Mouse (Mus musculus) heart, postnatal 4 days (tissue): ENCODE results near the gene Gm6793. TPM values are rescaled to one million over a fixed set of nuclear protein-coding genes. Genes with fewer than 3 reads are reported as not detected.

Source experiments
- DNase-seq: peaks from one replicate; pipeline ENCODE4 v3.0.0; 2021
- total RNA-seq, 2 experiments: library from RNA; stranded (reverse); gene quantifications; 2 replicates each; pipeline ENCODE4 v1.2.3; 2021

Gm6793 gene
- total RNA-seq, result under 1 TPM in 1 of 2 experiments, not detected in 1; 0.33 TPM

DNA sequence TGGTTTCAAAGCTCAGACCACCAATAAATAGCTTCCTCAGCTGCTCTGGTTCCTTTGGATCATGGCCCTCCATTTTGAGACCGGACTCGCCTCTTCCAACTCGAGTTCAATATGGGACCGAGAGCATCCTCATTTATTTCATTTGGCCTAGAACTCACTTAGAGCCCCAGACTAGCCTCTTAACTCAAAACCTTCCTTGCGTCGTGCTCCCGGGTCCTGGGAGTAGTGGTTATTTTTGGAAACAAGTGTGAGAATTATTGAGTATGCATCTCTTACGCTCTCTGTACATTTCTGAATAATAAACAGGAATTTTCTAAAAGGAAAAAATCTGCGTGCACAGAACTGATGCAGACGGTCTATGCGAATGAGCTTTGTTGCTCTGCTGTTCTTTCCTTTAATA is at the start of gene Gm6793:
Gene Gm6793 (minus strand): TSS at position 101 of the 400 bp plus-strand sequence.
- DNase-seq, result no peak

DNA sequence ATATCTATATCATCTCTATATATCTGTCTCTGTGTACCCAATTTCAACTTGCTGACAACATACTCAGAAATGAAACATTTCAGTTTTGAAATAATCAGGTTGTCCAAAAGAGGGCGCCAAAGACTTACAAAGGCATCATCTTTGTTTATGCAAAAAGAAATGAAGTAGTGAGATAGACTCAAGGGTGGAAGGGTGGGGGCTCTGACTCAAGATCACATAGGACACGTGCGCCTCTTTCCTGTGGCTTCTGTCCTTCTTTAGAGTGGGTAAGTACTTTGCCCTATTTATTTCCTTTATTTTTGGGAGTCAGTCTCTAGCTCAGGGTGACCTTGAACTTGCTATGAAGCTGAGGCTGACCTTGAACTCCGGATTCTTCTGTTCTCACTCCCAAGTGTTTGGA is 46.5 kb upstream of the Gm6793 start:
- peak; percentile 18 for DNase-seq

DNA sequence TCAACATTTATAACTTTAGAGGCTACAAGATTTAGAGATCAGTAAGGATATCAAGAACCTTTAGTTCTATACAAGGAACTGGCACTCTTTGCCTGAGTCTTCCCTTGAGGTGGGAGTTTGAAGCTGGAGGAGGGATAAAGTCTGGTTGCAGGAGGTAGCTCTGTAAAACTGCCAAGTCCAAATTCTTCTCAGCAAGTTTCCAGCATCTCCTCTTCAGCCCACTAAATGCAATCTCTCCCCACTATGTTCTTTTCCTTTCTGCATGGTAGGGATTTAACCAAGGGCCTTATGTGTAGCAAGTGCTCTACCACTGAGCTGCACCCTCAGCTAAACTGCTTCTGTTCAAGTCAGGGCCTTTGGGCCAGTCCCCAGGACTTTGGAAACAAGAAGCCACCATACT is 39.6 kb upstream of the Gm6793 start:
- DNase-seq, result no peak

DNA sequence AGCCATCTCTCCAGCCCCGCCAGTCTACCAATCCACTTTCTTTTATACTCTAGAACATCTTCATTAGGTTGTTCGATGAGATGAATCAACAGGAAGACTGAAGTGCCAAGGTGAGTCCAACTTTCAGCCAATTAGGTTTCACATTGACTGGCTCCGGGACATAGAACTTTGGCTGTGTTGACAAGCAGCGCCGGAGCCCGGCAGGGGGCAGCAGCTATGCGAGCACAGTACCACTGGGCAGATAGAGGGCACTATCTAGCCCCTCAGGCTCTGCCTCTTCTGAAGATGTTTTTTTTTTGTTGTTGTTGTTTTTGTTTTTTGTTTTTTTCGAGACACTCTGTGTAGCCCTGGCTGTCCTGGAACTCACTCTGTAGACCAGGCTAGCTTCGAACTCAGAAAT is 36.7 kb upstream of the Gm6793 start:
- no peak for DNase-seq

DNA sequence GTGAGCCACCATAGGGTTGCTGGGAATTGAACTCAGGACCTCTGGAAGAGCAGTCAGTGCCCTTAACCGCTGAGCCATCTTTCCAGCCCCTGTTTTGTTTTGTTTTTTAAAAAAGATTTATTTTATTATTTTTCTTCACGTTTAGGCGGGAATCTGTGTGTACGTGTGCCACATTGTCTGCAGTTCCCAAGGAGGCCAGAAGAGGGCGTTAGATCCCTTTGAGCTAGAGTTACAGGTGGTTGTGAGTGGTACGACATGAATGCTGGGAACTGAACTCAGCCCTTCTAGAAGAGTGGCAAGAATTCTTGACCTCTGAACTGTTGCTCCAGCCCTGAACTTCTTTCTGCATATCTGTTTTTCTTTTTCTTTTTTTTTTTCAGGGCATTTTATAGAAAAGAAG is 35.1 kb upstream of the Gm6793 start:
- DNase-seq, result no peak

DNA sequence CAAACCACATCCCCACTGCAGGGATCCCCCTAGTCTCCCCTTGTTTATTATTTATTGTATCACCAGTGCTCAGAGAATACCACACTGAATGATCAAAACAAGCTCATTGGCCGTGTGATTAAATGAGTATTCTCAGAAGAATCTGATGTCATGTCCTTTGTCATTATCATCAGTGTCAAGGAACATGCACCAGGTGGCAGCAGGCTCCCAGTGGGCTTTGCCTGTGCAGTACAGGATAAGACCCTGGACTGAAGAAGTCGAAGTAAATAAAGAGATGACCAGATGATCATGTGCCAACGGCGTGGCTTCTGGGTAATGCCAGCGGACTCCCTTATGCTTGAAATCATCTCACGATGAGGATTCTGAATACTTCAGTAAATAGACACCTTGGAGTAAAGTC is 33.5 kb upstream of the Gm6793 start:
- no peak for DNase-seq

DNA sequence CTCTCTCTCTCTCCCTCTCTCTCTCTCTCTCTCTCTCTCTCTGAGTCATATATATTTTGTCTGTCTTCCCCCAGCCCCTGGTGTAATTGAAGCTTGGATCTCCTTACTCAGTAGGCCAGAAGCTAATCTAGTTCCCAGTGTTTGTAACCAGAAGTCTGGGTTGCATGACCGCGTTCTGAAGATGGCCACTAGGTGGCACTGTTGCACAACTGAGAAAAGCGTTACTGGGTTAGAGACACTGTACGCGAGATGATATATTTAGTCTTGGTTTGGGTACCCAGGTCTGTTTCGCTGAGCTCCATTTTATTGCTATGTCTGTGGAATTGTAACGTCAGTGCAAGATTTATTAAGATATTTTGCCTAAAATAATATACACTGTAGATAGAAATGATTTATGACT is 31.1 kb upstream of the Gm6793 start:
- DNase-seq, result peak; percentile 85

DNA sequence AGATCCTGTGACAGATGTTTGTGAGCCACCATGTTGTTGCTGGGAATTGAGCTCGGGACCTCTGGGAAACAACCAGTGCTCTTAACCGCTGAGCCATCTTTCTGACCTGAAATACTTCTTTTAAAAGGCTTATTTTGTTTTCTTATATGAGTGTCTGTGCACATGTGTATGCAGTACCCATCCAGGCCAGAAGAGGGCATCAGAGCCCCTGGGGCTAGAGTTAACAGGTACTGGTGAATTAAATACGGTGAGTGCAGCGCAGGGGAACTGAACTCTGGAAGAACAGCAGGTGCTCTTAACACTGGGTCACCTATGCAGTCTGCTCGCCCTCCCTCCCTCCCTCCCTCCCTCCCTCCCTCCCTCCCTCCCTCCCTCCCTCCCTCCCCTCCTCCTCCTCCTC is 30.3 kb upstream of the Gm6793 start:
- peak; percentile 16 for DNase-seq

DNA sequence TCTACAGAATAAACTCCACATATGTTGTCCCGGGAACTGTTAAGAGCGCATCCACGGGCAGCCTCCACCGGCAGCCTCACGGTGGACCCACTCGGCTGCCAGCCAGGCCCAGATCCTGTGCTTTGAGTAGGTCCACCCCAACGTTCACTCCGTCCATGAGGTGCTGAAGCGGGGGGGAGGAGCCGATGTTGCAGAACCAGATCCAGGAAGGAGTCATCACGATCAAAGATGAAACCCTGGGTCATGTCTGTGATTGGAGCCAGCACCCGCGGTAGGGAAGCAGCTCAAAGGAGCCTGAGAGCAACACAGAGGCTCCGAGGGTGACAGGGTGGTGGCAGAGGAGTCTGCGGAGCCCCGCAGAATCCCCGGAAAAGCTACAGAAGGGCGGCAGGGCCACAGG is 22.7 kb upstream of the Gm6793 start:
- no peak for DNase-seq

DNA sequence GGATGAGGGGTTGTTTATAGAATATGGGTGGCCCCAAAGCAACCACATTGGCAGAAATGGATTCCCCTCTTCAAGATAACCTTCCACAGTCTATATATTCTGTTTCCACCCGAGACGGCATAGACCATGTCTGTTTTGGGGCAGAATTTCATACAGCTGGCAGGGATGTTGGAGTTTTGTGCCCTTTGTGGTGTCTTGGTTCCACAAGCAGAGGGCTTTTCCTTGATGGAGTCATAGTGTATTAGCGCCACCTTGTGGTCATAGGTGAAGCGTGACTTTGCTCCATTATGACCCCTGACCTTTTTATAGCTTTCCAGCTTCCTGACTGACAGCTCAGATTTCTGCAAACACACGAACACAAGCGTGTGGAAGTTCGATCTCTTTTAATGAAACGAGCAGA is 19.8 kb upstream of the Gm6793 start:
- DNase-seq, result peak; percentile 35

DNA sequence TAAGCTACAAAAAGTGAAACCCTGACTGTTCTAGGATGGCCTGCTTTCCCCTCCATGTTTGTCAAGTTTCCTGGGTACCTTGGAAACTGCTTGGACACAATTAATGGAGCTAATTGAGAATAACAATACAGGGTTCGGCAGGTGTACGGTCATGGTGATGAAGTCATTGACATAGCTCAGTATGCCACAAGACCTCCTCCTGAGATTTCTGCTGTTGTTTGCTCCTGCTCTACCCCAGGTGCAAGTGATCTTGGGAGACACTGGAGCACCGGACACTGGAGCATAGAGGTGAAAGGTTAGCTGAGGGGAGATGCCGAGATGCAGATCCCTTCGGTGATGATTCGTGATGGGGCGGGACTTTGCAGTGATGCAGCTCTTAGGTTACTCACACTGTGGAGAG is 18.2 kb upstream of the Gm6793 start:
- no peak for DNase-seq

DNA sequence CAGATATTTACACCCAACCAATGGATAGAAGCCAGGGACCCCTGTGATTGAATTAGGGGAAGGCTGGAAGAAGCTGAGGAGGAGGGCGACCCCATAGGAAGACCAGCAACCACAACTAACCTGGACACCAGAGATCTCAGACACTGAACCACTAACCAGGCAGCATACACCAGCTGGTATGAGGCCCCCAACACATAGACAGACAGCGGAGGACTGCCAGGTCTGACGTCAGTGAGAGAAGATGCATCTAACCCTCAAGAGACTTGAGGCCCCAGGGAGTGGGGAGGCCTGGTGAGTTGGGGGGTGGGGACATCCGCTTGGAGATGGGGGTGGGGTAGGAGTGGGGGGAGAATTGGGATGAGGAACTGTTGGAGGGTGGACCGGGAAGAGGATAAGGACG is 15.8 kb upstream of the Gm6793 start:
- DNase-seq, result no peak

DNA sequence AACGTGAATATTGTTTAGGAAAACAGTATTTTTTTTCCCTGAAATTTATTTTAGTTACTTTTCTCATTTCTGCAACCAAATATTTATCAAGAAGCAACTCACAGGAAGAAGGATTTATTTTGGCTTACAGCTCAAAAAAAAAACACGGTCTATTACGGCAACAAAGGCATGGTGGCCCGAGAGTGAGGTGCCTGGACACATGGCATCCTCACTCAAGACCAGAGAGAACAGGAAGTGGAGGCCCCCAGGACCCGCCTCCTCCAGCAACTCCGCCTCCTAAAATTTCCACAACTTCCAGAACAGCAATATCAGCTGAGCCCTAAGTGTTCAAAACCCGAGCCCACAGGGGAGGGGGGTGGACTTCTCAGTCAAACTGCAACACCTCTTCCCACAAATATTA is 14.6 kb upstream of the Gm6793 start:
- no peak for DNase-seq

DNA sequence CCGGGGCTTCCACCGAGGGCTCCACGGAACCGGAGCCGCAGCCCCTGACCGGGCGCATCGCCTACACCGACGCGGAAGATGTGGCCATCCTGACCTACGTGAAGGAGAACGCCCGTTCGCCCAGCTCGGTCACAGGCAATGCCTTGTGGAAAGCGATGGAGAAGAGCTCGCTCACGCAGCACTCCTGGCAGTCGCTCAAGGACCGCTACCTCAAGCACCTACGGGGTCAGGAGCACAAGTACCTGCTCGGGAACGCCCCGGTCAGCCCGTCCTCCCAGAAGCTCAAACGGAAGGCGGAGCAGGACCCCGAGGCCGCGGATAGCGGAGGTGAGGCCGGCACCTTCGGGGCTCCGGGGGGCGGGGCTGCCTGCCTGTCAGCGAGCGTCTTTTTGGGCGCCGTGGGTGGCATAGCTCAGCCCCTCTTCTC is 3.0 kb downstream of the Gm6793 start:
- DNase-seq, result peak; percentile 38

DNA sequence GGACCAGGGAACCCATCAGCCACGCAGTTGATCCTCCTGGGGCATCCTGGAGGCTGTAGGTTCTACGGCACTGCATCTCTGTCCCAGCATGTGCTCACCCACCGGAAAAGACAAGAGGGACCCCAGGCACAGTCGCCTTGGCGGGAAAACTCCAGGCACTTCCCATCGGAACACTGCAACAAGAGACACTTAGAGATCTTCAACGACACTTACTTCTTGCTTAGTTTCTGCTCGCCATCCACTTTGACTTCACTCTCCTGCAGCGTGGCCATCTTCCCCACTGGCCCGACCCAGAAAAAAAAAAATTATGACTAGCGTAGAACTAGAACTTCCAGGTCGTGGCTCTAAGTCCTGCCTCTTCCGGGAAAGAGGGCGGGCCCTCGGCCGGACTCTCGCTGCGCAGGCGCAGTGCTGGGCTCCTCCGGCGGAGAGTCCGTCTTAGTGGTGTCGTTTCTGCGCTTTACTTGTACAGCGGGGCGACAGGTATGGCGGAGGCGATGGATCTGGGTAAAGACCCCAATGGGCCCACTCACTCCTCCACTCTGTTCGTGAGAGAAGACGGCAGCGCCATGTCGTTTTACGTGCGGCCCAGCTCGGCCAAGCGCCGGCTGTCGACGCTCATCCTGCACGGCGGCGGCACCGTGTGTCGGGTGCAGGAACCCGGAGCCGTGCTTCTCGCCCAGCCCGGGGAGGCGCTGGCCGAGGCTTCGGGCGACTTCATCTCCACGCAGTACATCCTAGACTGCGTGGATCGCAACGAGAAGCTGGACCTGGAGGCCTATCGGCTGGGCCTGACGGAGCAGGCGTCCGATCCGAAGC is 3.6 kb downstream of the Gm6793 start, which contains the start of the genes Kars and Terf2ip:
Gene Kars (minus strand): TSS at position 327 of the 819 bp plus-strand sequence.
Gene Terf2ip (plus strand): TSS at position 402 of the 819 bp plus-strand sequence.
- DNase-seq, result peak; percentile 96

DNA sequence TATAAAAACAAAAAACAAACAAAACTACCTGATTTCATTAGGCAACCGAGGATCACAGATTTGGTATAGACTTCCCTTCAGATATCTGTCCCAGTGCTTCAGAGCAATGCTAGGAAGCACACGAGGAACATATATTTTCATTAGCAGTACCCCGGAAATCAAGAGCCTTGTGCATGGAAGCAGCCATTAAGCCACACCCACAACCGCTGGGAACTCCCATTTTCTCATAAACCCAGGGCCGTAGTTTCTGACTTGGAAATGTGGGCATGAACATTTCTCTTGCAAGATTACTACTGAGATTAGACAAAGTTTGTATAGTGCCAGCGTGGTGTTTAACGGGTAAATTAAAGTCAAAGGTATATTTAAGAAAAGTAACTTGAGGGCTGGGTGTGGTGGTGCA is 5.3 kb downstream of the Gm6793 start:
- no peak for DNase-seq

DNA sequence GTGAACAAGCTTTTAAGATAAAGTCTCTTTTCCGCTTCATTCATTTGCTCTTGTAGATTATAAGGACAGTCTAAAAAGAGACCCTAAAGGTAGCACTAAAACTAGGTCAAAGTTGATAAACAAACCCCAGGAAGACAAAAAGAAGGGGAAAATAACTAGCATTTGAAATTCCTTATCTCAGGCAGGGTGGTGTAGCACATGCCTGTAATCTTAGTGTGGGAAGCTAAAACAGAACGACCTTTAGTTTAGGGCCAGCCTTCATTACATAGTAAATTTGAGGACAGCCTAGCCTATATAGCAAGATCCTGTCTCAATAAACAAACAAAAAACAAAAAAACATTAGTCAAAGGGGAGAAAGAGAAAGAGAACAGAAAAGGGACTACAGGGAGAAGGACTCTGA is 7.2 kb downstream of the Gm6793 start:
- no peak for DNase-seq

DNA sequence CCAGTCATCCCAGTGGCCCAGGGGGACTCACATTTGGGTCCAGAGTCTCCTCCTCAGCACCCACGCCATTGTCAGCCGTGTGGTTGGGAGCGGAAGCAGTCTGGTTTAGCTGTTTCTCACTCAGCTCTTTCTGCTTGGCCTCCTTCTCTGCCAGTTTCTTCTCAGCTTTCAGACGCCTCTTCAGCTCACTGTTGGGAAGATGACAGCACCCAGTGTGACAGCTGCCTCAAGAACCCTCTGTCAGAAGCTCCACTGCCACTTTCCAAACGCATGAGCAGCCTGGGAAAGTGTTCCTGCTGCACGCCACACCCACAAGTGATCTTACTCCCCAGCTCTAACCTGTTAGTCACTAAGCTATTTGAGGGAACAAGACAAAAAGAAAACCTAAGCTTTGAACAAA is 9.2 kb downstream of the Gm6793 start:
- no peak for DNase-seq

DNA sequence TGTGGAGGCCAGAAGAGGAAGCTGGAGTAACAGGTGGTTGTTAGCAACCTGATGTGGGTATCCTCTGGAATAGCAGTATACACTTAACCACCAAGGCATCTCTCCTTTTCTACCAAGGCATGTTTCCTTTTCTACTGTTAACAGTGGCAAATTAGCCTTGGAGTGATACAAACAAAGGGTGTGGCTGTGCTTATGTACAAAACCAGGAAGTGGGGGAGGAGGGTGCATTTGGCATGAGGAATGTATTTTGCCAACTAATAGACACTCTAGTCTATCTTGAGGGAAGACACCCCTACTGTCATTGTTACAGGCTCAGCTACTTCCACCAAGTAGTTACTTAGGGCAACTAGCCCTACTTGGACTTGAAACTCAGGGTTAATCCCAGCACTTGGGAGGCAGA is 10.1 kb downstream of the Gm6793 start:
- no peak for DNase-seq

DNA sequence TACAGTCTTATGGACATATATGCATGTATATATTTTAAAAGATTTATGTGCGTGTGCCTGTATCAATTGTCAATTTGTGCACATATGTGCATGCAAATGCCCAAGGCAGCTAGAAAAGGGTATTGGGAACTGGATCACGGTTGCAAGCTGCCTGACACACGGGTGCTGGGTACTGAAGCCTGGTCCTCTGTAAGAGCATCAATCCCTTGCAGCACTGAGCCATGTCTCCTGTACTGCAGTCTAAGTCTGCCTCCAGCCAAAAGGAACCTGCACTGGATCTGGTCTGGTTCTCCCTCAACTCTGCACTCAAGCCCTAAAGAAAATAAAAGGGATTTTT is 22.2 kb downstream of the Gm6793 start:
- no peak for DNase-seq

DNA sequence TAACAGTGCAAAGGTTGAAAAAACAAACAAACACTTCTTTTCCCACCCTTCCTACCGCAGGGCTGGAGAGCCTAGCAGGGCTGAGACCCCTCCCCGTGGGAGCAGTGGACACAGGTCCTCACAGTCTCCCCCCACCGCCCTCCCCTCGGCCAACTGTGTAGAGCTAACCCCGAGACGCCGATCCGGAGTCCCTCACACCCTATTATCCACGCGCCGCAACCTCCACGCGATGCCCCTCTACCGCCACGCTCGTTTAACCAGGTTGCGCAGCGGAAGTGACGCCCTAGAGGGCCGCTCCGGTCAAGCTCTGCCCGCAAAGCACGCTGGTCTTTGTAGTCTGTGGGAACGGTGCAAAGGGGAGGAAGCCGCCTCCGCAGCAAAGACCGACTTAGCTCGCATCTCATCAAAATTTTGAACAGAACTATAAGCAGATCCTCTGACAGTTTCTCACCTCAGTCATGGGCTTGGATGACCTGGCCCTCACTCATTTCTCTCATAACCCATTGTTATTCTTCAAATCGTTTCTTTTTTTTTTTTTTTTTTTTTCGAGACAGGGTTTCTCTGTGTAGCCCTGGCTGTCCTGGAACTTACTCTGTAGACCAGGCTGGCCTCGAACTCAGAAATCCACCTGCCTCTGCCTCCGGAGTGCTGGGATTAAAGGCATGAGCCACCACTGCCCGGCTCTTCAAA is 22.7 kb downstream of the Gm6793 start, which contains the start of gene Adat1:
Gene Adat1 (minus strand): TSS at position 290 of the 690 bp plus-strand sequence.
- peak; percentile 87 for DNase-seq

DNA sequence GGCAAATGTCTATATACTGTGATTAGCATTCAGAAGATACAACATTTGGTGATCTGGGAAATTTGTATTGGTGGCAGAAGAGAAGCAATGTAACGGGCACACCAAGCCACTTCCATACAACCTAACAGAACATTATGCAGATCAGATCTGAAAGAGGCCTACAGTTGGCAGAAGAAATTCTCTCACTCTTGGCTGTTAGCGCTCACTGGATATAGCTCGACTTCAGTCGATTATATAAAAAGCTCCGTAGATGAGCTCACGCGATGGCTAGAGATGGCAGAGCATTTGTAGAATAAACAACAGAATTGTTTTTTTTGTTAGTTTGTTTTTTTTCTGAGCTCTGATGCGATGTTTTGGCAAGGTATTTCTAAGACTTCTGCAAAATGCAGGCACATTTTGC is 23.6 kb downstream of the Gm6793 start:
- DNase-seq, result no peak

DNA sequence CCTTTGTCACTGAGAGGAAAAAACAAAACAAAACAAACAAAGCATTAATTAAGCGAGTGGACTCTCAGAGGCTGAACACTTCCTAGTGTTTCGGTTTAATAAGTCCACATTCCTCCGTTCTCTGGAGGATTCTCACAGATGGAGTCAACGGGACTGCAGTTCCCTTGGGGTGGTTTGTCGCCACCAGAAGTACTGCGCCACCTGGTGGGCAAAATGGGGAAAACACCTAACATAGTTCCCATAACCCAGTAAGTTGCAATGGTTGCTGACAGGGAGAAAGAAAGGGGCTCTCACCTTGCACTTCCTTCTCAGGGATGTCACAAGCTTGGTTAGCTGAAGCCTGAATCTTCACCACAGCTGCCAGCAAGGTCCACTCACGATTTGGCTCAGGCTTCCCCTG is 24.9 kb downstream of the Gm6793 start:
- DNase-seq, result peak; percentile 86

DNA sequence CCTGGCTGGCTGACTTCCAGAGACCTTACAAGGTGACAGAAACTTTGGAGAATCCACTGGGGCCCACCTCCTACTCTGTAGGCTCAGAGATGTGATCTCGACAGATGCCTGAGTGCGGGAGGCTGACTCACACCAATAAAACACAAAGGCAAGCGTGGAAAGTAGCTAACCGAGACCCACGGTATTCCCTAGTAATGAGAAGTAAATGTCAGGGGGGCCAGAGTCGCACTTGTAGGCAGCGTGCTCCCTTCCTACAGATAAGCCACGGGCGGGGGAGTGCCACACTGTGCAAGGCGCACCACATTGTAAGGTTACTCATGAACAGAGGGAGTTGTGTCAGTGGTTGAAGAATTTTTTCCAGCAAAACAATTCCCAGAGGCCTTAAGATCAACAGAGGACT is 30.3 kb downstream of the Gm6793 start:
- DNase-seq, result no peak
